Mouse (Mus musculus) urinary bladder, postnatal 0 days (tissue): ENCODE measurements around the gene Inafm2. TPM values are rescaled to one million over a fixed set of nuclear protein-coding genes. Genes with fewer than 3 reads are reported as not detected.

Experiments used
- polyA plus RNA-seq: library from polyadenylated mRNA; unstranded; fragments of >200 nt; fragmentation: Nextera tagmentation; extraction: Ambion mirVana; gene quantifications from 2 replicates; pipeline ENCODE4 v1.2.1, GENCODE M21; 2015

Gene Inafm2
- 57.1 and 66.7 TPM in 2 replicates for polyA plus RNA-seq

DNA sequence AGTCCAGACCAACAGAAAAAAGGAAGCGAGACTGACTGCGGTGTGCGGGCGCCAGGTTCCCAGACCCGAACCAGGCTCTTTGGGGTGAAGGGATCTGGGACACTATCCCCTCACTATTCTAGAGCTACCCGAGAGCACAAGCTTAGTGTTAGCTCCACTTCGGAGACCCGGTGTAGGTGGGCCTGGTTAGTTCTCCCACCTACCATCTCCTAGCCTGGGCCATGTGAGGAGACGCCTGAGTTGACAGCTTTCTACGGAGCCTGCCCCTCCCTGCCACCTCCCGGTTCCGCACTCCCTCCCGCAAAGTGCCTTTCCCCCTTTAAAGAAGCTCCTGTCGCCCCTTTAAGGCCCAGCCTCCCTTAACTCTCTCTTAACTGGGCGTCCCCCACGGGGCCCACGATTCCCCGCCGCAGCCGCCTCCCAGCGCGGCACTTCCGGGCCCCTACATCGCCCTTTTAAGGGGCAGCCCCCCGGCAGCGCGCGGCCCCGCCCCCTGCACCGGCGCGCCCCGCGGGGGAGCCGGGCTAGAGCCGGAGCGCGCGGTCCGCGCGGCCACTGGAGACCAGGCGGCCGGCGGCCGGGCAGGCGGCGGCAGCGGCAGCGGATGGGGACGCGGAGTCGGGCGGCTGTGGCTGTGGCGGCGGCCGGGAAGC, at the start of gene Inafm2:
Inafm2 (plus strand) TSS at position 527 of the 653 bp plus-strand sequence.

DNA sequence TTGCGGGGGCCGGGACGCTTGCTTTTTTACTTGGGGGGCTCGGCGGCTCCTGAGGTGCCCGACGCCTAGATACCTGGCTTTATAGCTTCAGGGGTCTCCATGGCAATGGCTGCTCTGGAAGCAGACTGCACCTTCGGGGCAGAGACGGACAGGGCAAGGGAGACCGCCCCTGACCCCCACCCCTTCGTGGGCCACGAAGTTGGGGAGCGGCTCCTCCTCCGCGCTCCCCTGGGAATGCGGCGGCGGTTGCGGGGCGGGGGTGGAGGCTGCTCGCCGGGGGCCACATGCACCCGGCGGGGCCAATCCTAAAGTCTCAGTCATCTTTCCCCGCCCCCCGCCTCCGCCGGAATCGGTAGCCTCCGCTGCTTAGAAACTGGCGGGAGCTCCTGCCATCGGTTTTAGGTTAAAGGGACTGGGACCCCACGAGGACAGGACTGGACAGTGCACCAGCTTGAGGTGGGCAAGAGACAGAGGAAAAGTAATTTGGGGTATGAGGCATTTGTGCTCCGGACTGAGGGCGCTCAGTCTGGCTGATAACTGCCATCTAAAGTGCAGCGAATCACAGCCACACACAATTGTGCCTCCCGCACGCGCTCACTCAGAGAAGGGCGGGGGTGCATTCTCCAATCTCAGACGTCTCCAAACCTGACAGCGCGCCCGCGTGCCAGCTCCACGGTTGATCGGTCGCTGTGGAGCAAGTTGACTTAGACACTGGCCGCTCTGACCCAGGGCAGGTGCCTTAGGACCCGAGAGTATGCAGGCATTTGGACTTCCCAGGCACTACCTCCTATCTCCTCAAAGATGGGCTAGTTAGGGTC, 41.4 kb upstream of the Inafm2 start, which contains the start of gene Ankrd63:
Ankrd63 (minus strand) TSS at position 51 of the 818 bp plus-strand sequence.

DNA sequence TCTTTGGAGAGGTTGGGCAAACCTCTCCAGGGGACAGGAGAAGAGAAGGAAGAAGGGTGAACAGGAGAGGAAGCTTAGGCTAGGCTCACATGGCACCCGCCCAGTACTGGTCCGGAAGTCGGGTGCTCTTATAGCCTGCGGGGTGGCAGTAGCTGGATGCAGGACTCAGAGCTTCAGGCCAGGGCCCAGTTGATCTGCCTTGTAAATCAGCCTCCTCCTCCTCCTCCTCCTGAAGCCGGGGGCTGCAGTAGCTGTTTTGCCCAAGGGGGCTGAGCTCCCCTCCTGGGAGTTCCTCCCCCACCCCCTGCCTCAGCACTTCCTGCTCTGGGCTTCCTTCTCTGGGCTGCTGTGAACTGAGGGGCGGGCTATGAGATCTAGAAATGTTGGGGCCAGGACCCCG, 17.2 kb upstream of the Inafm2 start, which contains the start of gene Plcb2:
Plcb2 (minus strand) TSS at position 102 of the 400 bp plus-strand sequence.

DNA sequence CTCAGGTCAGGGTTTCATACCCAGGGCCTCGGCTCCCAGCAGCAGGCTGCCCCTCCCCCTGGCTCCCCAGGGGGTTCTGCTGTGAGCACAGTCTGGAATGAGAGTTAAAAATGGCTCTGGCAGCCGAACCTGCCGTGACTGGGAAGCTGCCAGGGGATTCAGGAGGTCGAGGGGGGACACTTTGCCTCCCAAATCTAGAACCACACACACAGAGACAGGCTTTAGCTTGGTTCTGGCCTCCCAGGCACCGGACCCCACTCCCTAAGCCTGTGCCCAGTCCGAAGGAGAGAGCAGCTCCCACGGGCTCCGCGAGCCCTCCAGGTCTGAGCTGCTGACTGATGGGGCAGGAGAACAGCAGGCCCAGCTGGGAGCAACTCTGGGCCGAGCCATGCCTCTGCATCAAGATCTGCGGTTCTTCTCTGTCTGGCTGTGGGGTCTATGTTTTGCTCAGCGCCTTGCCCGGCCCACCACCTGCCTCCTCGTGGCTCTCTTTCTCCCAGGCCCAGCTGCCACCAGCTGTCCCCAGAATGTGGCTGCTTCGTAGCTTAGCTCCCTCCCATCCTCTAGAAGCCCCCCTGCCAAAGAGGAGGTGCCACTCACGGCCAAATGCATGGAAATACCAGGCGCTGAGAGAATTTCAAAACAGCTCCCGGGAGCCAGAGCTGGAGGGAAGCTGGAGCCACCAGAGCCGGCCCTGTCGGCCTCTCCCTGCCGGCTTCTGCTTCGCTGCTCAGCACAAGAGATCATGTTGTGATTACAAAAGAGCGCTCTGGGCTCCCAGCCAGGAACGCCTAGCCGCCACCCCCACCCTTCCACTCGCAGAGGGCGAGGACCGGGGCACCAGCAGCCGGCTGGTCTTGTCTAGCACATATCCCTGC, 16.6 kb downstream of the Inafm2 start, which contains the start of gene Ccdc9b:
Ccdc9b (minus strand) TSS at position 756 of the 878 bp plus-strand sequence.

DNA sequence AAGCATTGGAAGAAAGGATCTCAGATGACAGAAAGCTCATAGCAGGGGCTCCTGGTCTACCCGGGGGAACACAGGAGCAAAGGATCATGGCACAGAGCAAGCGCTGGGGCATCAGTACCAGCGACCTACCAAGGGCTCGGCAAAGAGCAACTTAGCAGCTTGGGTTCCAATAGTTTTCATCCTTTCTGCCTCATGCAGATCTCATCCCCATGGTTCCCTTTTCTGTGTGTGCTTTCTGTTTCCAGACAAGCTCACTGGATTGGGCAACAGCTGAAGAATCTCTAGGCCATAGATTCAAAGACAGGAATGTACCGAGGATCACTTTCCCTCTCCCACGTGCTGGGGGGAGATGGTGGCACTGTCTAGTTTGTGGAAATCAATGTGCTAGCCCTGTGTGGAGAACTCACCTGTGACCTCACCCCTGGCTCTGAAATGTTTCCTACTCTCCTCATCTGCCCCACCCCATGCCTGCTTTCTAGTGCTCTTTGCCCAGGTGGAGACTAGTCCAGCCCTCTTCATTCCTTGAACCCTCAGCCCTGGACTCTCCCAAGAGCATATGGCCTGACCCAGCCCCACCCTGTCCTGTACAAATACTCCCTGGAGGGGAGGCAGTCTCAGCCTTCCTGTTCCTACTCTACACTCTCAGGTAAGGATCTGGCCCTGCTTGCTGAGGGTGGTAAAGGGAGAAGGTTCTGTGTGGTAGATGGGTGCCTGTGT, 26.8 kb downstream of the Inafm2 start, which contains the start of gene Phgr1:
Phgr1 (plus strand) TSS at position 612 of the 717 bp plus-strand sequence.

DNA sequence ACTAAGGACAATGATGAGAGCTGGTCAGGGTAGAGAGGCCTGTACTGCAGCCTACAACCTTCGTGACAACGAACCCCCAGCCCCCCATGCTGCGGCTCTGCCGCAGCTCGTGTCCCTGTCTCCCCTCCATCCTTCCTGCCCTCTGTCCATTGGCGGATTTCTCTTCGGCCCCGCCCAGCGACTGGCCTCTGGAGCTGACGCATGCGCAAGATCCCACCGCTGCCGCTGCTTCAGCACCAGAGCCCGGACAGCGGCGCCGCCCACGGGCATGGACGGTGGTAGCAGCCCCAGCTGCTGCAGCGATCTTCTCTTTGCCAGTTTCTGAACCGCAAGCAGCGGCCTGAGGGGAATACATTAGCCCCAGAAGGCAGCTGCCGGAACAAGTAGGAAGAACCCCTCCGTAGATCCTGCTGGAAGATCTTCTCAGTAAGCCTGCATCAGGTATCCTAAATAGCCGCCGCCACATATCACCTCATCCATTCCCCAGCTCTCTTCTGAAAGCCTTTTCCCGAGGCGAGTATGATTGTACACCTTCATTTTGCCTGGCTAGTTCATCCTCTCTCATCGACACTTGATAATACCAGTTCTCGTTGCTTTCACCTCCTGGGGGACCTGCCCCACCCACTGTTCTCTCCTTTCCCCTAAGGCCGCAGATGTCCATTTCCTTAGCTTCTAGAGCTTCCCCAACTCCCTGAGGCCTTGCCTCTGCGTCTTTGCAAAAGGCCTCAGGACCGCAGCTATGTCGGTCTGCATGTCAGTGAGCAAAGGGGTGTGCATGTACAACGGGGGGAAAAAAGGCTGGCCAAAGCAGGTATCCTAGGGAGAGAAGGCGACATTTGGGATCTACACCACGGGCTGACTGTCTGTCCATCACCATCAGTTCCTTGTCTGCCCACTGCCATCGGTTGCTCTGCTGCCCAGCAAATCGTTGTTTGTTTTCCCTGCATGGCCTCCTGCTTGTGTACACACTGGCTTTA, 34.2 kb downstream of the Inafm2 start, which contains the start of gene Disp2:
Disp2 (plus strand) TSS at position 216 of the 977 bp plus-strand sequence.

Other genes starting within 250 kb of the Inafm2 start
- gene Bmf, start 196.1 kb upstream of the Inafm2 start, polyA plus RNA-seq = 2.0 and 2.6 TPM in 2 replicates
- 11.0 and 13.7 TPM in 2 replicates for gene Bub1b, start 147.5 kb upstream of the Inafm2 start, polyA plus RNA-seq
- gene Pak6, start 82.5 kb upstream of the Inafm2 start, polyA plus RNA-seq = 1.6 and 2.4 TPM in 2 replicates
- 0.02 TPM in 1 of 2 replicates, not detected in the other for gene Ankrd63, start 41.8 kb upstream of the Inafm2 start, polyA plus RNA-seq
- gene Plcb2, start 17.3 kb upstream of the Inafm2 start, polyA plus RNA-seq = 0.49 and 0.70 TPM in 2 replicates
- 6.7 and 7.9 TPM in 2 replicates for gene Ccdc9b, start 16.9 kb downstream of the Inafm2 start, polyA plus RNA-seq
- gene Phgr1, start 27.0 kb downstream of the Inafm2 start, polyA plus RNA-seq = not detected in 2 replicates
- 0.10 and 0.16 TPM in 2 replicates for gene Disp2, start 34.0 kb downstream of the Inafm2 start, polyA plus RNA-seq
- 24.9 and 29.9 TPM in 2 replicates for gene Knstrn, start 68.2 kb downstream of the Inafm2 start, polyA plus RNA-seq
- 26.6 and 30.6 TPM in 2 replicates for gene Ivd, start 116.2 kb downstream of the Inafm2 start, polyA plus RNA-seq
- 1.6 and 2.3 TPM in 2 replicates for gene Bahd1, start 154.6 kb downstream of the Inafm2 start, polyA plus RNA-seq
- 18.4 and 20.0 TPM in 2 replicates for gene Chst14, start 180.7 kb downstream of the Inafm2 start, polyA plus RNA-seq